35 mouse cellular contexts compared by ENCODE assay signal in genomic region chr5:15663847-15664246, GRCm38 (mm10). TPM values are rescaled to one million over a fixed set of nuclear protein-coding genes. Genes with fewer than 3 reads are reported as not detected.
"Had no signal": no experiment of that assay in that cellular context is flagged by ENCODE, and none has a peak within 500 bp of the region (broad histone marks: within the 10 kb centered on the region; RNA-seq: fewer than 3 reads in every experiment).

No protein-coding gene starts in this region.

RNA-seq across cellular contexts. Expression of gene 4930572O03Rik, which starts 7.0 kb away (rescaled TPM):
- total RNA-seq: forebrain, postnatal 0 days; gastrocnemius, adult 18-20 months; gastrocnemius, adult 8-10 months; gastrocnemius, postnatal 14 days; gastrocnemius, postnatal 36 days; heart, adult 2 months; heart, postnatal 10 days; heart, postnatal 25 days; heart, postnatal 4 days; layer of hippocampus, adult 18-20 months; layer of hippocampus, adult 8-10 months; layer of hippocampus, postnatal 14 days; layer of hippocampus, postnatal 36 days; left cerebral cortex, adult 18-20 months; left cerebral cortex, adult 8-10 months; left cerebral cortex, postnatal 10 days; left cerebral cortex, postnatal 25 days; liver, adult 2 months had no signal
- polyA plus RNA-seq: forebrain, postnatal 0 days; gonadal fat pad, adult 2 months; heart, adult 2 months; heart, embryonic 12.5 days; heart, embryonic 14.5 days; heart, embryonic 16.5 days; hindbrain, embryonic 10.5 days; hindbrain, embryonic 12.5 days; hindbrain, embryonic 14.5 days; hindbrain, embryonic 16.5 days; inflammation-experienced regulatory T-cells, adult 6 months; intestine, embryonic 15.5 days; intestine, postnatal 0 days; kidney, embryonic 14.5 days; kidney, embryonic 16.5 days; large intestine, adult 2 months; limb, embryonic 12.5 days; limb, embryonic 14.5 days; liver, adult 2 months; liver, embryonic 12.5 days had no signal

RNA-seq across cellular contexts. Expression of gene Speer4d, which starts 45.0 kb away (rescaled TPM):
- total RNA-seq: forebrain, postnatal 0 days; gastrocnemius, adult 18-20 months; gastrocnemius, adult 8-10 months; gastrocnemius, postnatal 14 days; gastrocnemius, postnatal 36 days; heart, adult 2 months; heart, postnatal 10 days; heart, postnatal 25 days; heart, postnatal 4 days; layer of hippocampus, adult 18-20 months; layer of hippocampus, adult 8-10 months; layer of hippocampus, postnatal 14 days; layer of hippocampus, postnatal 36 days; left cerebral cortex, adult 18-20 months; left cerebral cortex, adult 8-10 months; left cerebral cortex, postnatal 10 days; left cerebral cortex, postnatal 25 days; liver, adult 2 months had no signal
- polyA plus RNA-seq: forebrain, postnatal 0 days; gonadal fat pad, adult 2 months; heart, adult 2 months; heart, embryonic 12.5 days; heart, embryonic 14.5 days; heart, embryonic 16.5 days; hindbrain, embryonic 10.5 days; hindbrain, embryonic 12.5 days; hindbrain, embryonic 14.5 days; hindbrain, embryonic 16.5 days; inflammation-experienced regulatory T-cells, adult 6 months; intestine, embryonic 15.5 days; intestine, postnatal 0 days; kidney, embryonic 14.5 days; kidney, embryonic 16.5 days; large intestine, adult 2 months; limb, embryonic 12.5 days; limb, embryonic 14.5 days; liver, adult 2 months; liver, embryonic 12.5 days had no signal

RNA-seq across cellular contexts. Expression of gene Speer4c, which starts 50.2 kb away (rescaled TPM):
- total RNA-seq: forebrain, postnatal 0 days; gastrocnemius, adult 18-20 months; gastrocnemius, adult 8-10 months; gastrocnemius, postnatal 14 days; gastrocnemius, postnatal 36 days; heart, adult 2 months; heart, postnatal 10 days; heart, postnatal 25 days; layer of hippocampus, adult 18-20 months; layer of hippocampus, adult 8-10 months; layer of hippocampus, postnatal 14 days; layer of hippocampus, postnatal 36 days; left cerebral cortex, adult 18-20 months; left cerebral cortex, adult 8-10 months; left cerebral cortex, postnatal 10 days; left cerebral cortex, postnatal 25 days; liver, adult 2 months had no signal
- polyA plus RNA-seq: forebrain, postnatal 0 days; gonadal fat pad, adult 2 months; heart, adult 2 months; heart, embryonic 12.5 days; heart, embryonic 14.5 days; heart, embryonic 16.5 days; hindbrain, embryonic 10.5 days; hindbrain, embryonic 12.5 days; hindbrain, embryonic 14.5 days; hindbrain, embryonic 16.5 days; inflammation-experienced regulatory T-cells, adult 6 months; intestine, embryonic 15.5 days; intestine, postnatal 0 days; kidney, embryonic 14.5 days; kidney, embryonic 16.5 days; large intestine, adult 2 months; limb, embryonic 12.5 days; liver, adult 2 months; liver, embryonic 12.5 days had no signal
